Mouse (Mus musculus) MEL (cell line): ENCODE data around the gene 0610009B22Rik. TPM values are rescaled to one million over a fixed set of nuclear protein-coding genes. Genes with fewer than 3 reads are reported as not detected.

Source experiments
- DNase-seq: peaks from one replicate; pipeline ENCODE4 v3.0.0; 2011; ENCODE audit warnings: low read depth, low spot score
- H3K27ac ChIP-seq: 2 replicates; pipeline ENCODE4 v1.5.1; 2012; ENCODE audit warnings: low read depth, mild to moderate bottlenecking, control low read depth, low read length, moderate library complexity; ENCODE audit not compliant: control insufficient read depth
- H3K27me3 ChIP-seq, 2 experiments: fragments of 150-350 bp in 1 of 2; sonication (generic) in 1 of 2; 2 replicates each; pipeline ENCODE4 v1.6.1; 2012; ENCODE audit warnings: low read length in 2 of 2, mild to moderate bottlenecking in 2 of 2, improper control_type of control experiment in 1 of 2, moderate library complexity in 1 of 2; ENCODE audit not compliant: insufficient read depth in 2 of 2, control insufficient read depth in 1 of 2
- H3K36me3 ChIP-seq, 2 experiments: 2 replicates each; pipeline ENCODE4 v1.6.1; 2012 to 2014; ENCODE audit warnings: low read length in 2 of 2, improper control_type of control experiment in 1 of 2, inconsistent platforms in 1 of 2, mild to moderate bottlenecking in 1 of 2; ENCODE audit not compliant: insufficient read depth in 2 of 2, control insufficient read depth in 1 of 2
- H3K4me1 ChIP-seq, 2 experiments: fragments of 150-350 bp in 1 of 2; sonication (generic) in 1 of 2; 2 replicates each; pipeline ENCODE4 v1.6.1; 2012; ENCODE audit warnings: low read length in 2 of 2, improper control_type of control experiment in 1 of 2, mild to moderate bottlenecking in 1 of 2; ENCODE audit not compliant: insufficient read depth in 2 of 2, control insufficient read depth in 1 of 2
- H3K4me3 ChIP-seq, 2 experiments: fragments of 150-350 bp in 1 of 2; sonication (generic) in 1 of 2; 2 replicates each; pipeline ENCODE4 v1.5.1; 2012; ENCODE audit warnings: low read depth in 2 of 2, low read length in 2 of 2, mild to moderate bottlenecking in 2 of 2, moderate library complexity in 2 of 2, control low read depth in 1 of 2, improper control_type of control experiment in 1 of 2; ENCODE audit not compliant: control insufficient read depth in 1 of 2, insufficient read depth in 1 of 2
- H3K79me2 ChIP-seq: 2 replicates; pipeline ENCODE4 v1.6.1; 2012; ENCODE audit warnings: mild to moderate bottlenecking, low read length, moderate library complexity; ENCODE audit not compliant: control insufficient read depth, poor library complexity, insufficient read depth
- H3K9ac ChIP-seq: 2 replicates; pipeline ENCODE4 v1.6.1; 2012; ENCODE audit warnings: low read depth, mild to moderate bottlenecking, control low read depth, low read length, moderate library complexity; ENCODE audit not compliant: control insufficient read depth, poor library complexity, severe bottlenecking
- H3K9me3 ChIP-seq: fragments of 150-350 bp; sonication (generic); replicated peaks from 2 replicates; pipeline ENCODE4 v1.6.1; 2012; ENCODE audit warnings: mild to moderate bottlenecking, low read length, improper control_type of control experiment, moderate library complexity; ENCODE audit not compliant: insufficient read depth
- CHD1 ChIP-seq: IDR thresholded peaks from 2 replicates; pipeline ENCODE4 v1.6.1; 2012; ENCODE audit warnings: low read depth, mild to moderate bottlenecking, inconsistent platforms, low read length, improper control_type of control experiment
- ELF1 ChIP-seq: IDR thresholded peaks from 2 replicates; pipeline ENCODE4 v1.6.1; 2014; ENCODE audit warnings: low read depth, mild to moderate bottlenecking, inconsistent platforms, low read length, improper control_type of control experiment, moderate library complexity
- EP300 ChIP-seq, 2 experiments: IDR thresholded peaks; 2 replicates each; pipeline ENCODE4 v1.6.1; 2011; ENCODE audit warnings: improper control_type of control experiment in 2 of 2, low read length in 2 of 2, low read depth in 1 of 2, mild to moderate bottlenecking in 1 of 2
- ETS1 ChIP-seq: IDR thresholded peaks from 2 replicates; pipeline ENCODE4 v1.6.1; 2012; ENCODE audit warnings: low read depth, mild to moderate bottlenecking, inconsistent platforms, low read length, improper control_type of control experiment, moderate library complexity
- MAFK ChIP-seq: IDR thresholded peaks from 2 replicates; pipeline ENCODE4 v1.6.1; 2011; ENCODE audit warnings: low read depth, mild to moderate bottlenecking, low read length, improper control_type of control experiment, borderline replicate concordance
- MAX ChIP-seq: IDR thresholded peaks from 2 replicates; pipeline ENCODE4 v1.6.1; 2011; ENCODE audit warnings: low read length, improper control_type of control experiment
- MXI1 ChIP-seq: IDR thresholded peaks from 2 replicates; pipeline ENCODE4 v1.6.1; 2011; ENCODE audit warnings: mild to moderate bottlenecking, low read depth, low read length, improper control_type of control experiment
- MYC ChIP-seq: IDR thresholded peaks from 2 replicates; pipeline ENCODE4 v1.6.1; 2011; ENCODE audit warnings: low read depth, mild to moderate bottlenecking, low read length, improper control_type of control experiment, moderate library complexity
- NRF1 ChIP-seq: IDR thresholded peaks from 2 replicates; pipeline ENCODE4 v1.6.1; 2014; ENCODE audit warnings: low read depth, mild to moderate bottlenecking, inconsistent platforms, low read length, improper control_type of control experiment, moderate library complexity; ENCODE audit not compliant: poor library complexity, insufficient read depth, severe bottlenecking
- POLR2A ChIP-seq, 2 experiments: IDR thresholded peaks; 2 replicates each; pipeline ENCODE4 v1.6.1; 2011 to 2012; ENCODE audit warnings: low read length in 2 of 2, mild to moderate bottlenecking in 2 of 2, control low read depth in 1 of 2, improper control_type of control experiment in 1 of 2, low read depth in 1 of 2, moderate library complexity in 1 of 2; ENCODE audit not compliant: control insufficient read depth in 1 of 2, insufficient read depth in 1 of 2, poor library complexity in 1 of 2
- POLR2AphosphoS2 ChIP-seq: IDR thresholded peaks from 2 replicates; pipeline ENCODE4 v1.6.1; 2011; ENCODE audit warnings: low read length, improper control_type of control experiment
- POLR2AphosphoS5 ChIP-seq: IDR thresholded peaks from 2 replicates; pipeline ENCODE4 v1.6.1; 2012; ENCODE audit warnings: low read depth, borderline replicate concordance, mild to moderate bottlenecking, inconsistent platforms, low read length, moderate library complexity, mixed read lengths
- RAD21 ChIP-seq: IDR thresholded peaks from 2 replicates; pipeline ENCODE4 v1.6.1; 2011; ENCODE audit warnings: mild to moderate bottlenecking, low read depth, low read length, improper control_type of control experiment
- RCOR1 ChIP-seq: IDR thresholded peaks from 2 replicates; pipeline ENCODE4 v1.6.1; 2012; ENCODE audit warnings: low read depth, mild to moderate bottlenecking, inconsistent platforms, low read length, improper control_type of control experiment
- TBP ChIP-seq: IDR thresholded peaks from 2 replicates; pipeline ENCODE4 v1.8.0; 2011; ENCODE audit warnings: low read depth, low read length, improper control_type of control experiment
- UBTF ChIP-seq: IDR thresholded peaks from 2 replicates; pipeline ENCODE4 v1.6.1; 2012; ENCODE audit warnings: low read depth, mild to moderate bottlenecking, inconsistent platforms, low read length, improper control_type of control experiment, moderate library complexity, borderline replicate concordance; ENCODE audit not compliant: insufficient read depth
- USF2 ChIP-seq, 2 experiments: IDR thresholded peaks; 2 replicates each; pipeline ENCODE4 v1.6.1; 2011 to 2012; ENCODE audit warnings: improper control_type of control experiment in 2 of 2, low read length in 2 of 2, borderline replicate concordance in 1 of 2, inconsistent platforms in 1 of 2, low read depth in 1 of 2, mild to moderate bottlenecking in 1 of 2; ENCODE audit not compliant: insufficient read depth in 1 of 2
- ZNF384 ChIP-seq: IDR thresholded peaks from 2 replicates; pipeline ENCODE4 v1.6.1; 2012; ENCODE audit warnings: low read depth, mild to moderate bottlenecking, inconsistent platforms, low read length, improper control_type of control experiment
- polyA plus RNA-seq, 2 experiments: library from polyadenylated mRNA; stranded (reverse) in 1 of 2; unstranded in 1 of 2; fragments of >175 nt in 1 of 2; fragments of >200 nt in 1 of 2; gene quantifications; 2 replicates each; pipeline versions ENCODE4 v1.2.1 to v1.2.4; 2012; ENCODE audit warnings: low replicate concordance in 2 of 2, low read depth in 1 of 2; ENCODE audit not compliant: insufficient read length in 2 of 2, insufficient read depth in 1 of 2, missing spikeins in 1 of 2
- total RNA-seq: library from RNA; depleted of rRNA; stranded (reverse); fragments of 300-350 nt; gene quantifications from 2 replicates; pipeline ENCODE4 v1.2.3, GENCODE M21; 2012

The 0610009B22Rik gene
- total and polyA plus RNA-seq, 3 experiments, result 24.4 to 37.7 TPM; not detected in 1

DNA sequence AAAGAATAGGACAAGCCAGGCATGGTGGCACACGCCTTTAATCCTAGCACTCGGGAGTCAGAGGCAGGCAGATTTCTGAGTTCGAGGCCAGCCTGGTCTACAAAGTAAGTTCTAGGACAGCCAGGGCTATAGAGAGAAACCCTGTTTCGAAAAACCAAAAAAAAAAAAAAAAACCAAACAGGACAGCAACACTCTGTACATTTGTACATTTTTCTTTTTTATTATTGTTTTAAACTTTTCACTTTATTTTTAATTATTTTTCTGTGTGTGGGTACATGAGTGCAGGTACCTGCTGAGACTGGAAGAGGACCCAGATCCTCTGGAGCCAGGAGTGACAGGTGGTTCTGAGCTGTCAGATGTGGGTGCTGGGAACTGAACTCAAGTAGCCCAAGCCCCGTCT is 13.3 kb downstream of the 0610009B22Rik start:
- Histone ChIP-seq H3K9me3 (no peaks in the 10 kb centered on the region), H3K27me3 (no peaks in the 10 kb centered on the region), H3K4me3 (no peak overlapping the region), H3K79me2 (no peaks in the 10 kb centered on the region), H3K27ac (no peak overlapping the region), H3K4me1 (peaks cover 3 to 19% of the 10 kb centered on the region in 2 experiments), H3K36me3 (peaks cover 0 to 9% of the 10 kb centered on the region in 2 experiments; a peak in 2 of 4 replicates), H3K9ac (no peak overlapping the region)
- DNase-seq, result no peak
- TF ChIP-seq ETS1 (no peak), ZNF384 (peak; percentile 50; the same call in 1 of the 2 replicates)

DNA sequence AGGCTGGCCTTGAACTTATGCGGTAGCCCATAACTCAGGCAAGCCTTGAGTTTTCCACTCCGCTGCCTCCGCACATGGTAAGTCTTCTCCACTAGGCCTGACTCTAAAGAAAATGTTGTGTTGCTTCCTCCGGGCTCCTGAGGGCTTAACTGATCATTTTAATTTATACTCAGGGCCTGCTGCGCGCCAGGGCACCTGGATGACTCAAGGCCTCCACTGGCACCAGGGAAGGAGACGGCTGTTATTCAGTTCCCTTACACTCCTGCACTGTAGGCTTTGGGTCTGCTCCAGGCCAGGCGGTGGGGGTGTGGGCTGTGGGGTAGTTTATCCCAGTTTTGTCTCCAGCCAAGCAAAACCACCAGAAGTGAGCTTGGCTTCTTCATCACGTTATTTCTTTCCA is 15.4 kb downstream of the 0610009B22Rik start:
- H3K27me3 ChIP-seq, result no peaks in the 10 kb centered on the region
- H3K9ac ChIP-seq, result no peak overlapping the region
- no peak overlapping the region for H3K27ac ChIP-seq
- peaks cover 0 to 9% of the 10 kb centered on the region in 2 experiments; a peak in 2 of 4 replicates for H3K36me3 ChIP-seq
- H3K79me2 ChIP-seq, result no peaks in the 10 kb centered on the region
- no peaks in the 10 kb centered on the region for H3K9me3 ChIP-seq
- peaks cover 3 to 18% of the 10 kb centered on the region in 2 experiments for H3K4me1 ChIP-seq
- no peak overlapping the region for H3K4me3 ChIP-seq
- TF ChIP-seq POLR2A (IDR thresholded peaks at IDR 0.05; ENCODE audit: control insufficient read depth in 1 of 2, insufficient read depth in 1 of 2, low read depth in 1 of 2, low read length in 2 of 2, poor library complexity in 1 of 2), result no peak
- no peak for TF ChIP-seq MYC
- TF ChIP-seq CHD1, result no peak
- no peak for TF ChIP-seq POLR2AphosphoS2
- no peak for TF ChIP-seq USF2 (IDR thresholded peaks at IDR 0.05; ENCODE audit: borderline replicate concordance in 1 of 2, insufficient read depth in 1 of 2, low read depth in 1 of 2, low read length in 2 of 2)
- no peak for TF ChIP-seq TBP
- TF ChIP-seq NRF1, result no peak
- no peak for TF ChIP-seq MAFK
- no peak for TF ChIP-seq POLR2AphosphoS5
- TF ChIP-seq MAX, result no peak
- no peak for TF ChIP-seq ELF1
- no peak for TF ChIP-seq RCOR1
- TF ChIP-seq RAD21, result no peak
- no peak for TF ChIP-seq EP300 (IDR thresholded peaks at IDR 0.05; ENCODE audit: low read depth in 1 of 2, low read length in 2 of 2)
- no peak for TF ChIP-seq UBTF
- TF ChIP-seq MXI1, result no peak
- TF ChIP-seq, all 39 proteins: peak for 0
- DNase-seq, result no peak
